Mouse (Mus musculus) neutrophil, adult 65 days (primary cell): Measurements from ENCODE around the gene Rgp1. TPM values are rescaled to one million over a fixed set of nuclear protein-coding genes. Genes with fewer than 3 reads are reported as not detected.

Experiments used
- total RNA-seq: library from RNA; stranded (reverse); gene quantifications from 2 replicates; pipeline ENCODE4 v1.2.4, GENCODE M21; 2023

The Rgp1 gene
- total RNA-seq = 45.8 TPM in 2 replicates

GRCm38 (mm10) chr4:43578376-43579204, at the start of gene Rgp1, which contains the start of gene Gba2:
TSS of gene Rgp1 (plus strand) at chr4:43578715.
TSS of gene Gba2 (minus strand) at chr4:43578873.

GRCm38 (mm10) chr4:43561997-43562768, 16.3 kb upstream of the Rgp1 start, which contains the start of the genes Creb3 and Tln1:
TSS of gene Creb3 (plus strand) at chr4:43562332.
TSS of gene Tln1 (minus strand) at chr4:43562691.

GRCm38 (mm10) chr4:43584444-43585416, 6.2 kb downstream of the Rgp1 start, which contains the start of gene Msmp:
TSS of gene Msmp (minus strand) at chr4:43584494.

GRCm38 (mm10) chr4:43631046-43631955, 52.8 kb downstream of the Rgp1 start, which contains the start of gene Npr2:
TSS of gene Npr2 (plus strand) at chr4:43631935.

Other genes starting within 250 kb of the Rgp1 start
- 2.4 and 2.9 TPM in 2 replicates for gene Rusc2, start 196.7 kb upstream of the Rgp1 start, total RNA-seq
- gene Fam166b, start 149.6 kb upstream of the Rgp1 start, total RNA-seq = not detected in 2 replicates
- gene Tesk1, start 136.8 kb upstream of the Rgp1 start, total RNA-seq = 3.5 and 7.4 TPM in 2 replicates
- 6.4 and 8.5 TPM in 2 replicates for gene Cd72, start 124.1 kb upstream of the Rgp1 start, total RNA-seq
- 1.00 TPM in 1 of 2 replicates, not detected in the other for gene Sit1, start 95.0 kb upstream of the Rgp1 start, total RNA-seq
- gene Ccdc107, start 85.8 kb upstream of the Rgp1 start, total RNA-seq = 4.4 and 5.0 TPM in 2 replicates
- 23.8 and 36.8 TPM in 2 replicates for gene Arhgef39, start 79.0 kb upstream of the Rgp1 start, total RNA-seq
- 0.32 and 0.63 TPM in 2 replicates for gene Car9, start 71.7 kb upstream of the Rgp1 start, total RNA-seq
- not detected in 2 replicates for gene Tpm2, start 55.0 kb upstream of the Rgp1 start, total RNA-seq
- 81.5 and 97.2 TPM in 2 replicates for gene Creb3, start 16.4 kb upstream of the Rgp1 start, total RNA-seq
- 554 and 575 TPM in 2 replicates for gene Tln1, start 16.0 kb upstream of the Rgp1 start, total RNA-seq
- 23.1 and 37.6 TPM in 2 replicates for gene Gba2, start 158 bp downstream of the Rgp1 start, total RNA-seq
- not detected in 2 replicates for gene Msmp, start 5.8 kb downstream of the Rgp1 start, total RNA-seq
- 0.28 and 0.32 TPM in 2 replicates for gene Npr2, start 53.2 kb downstream of the Rgp1 start, total RNA-seq
- gene Spag8, start 74.9 kb downstream of the Rgp1 start, total RNA-seq = not detected in 2 replicates
- gene Hint2, start 77.8 kb downstream of the Rgp1 start, total RNA-seq = 4.9 and 7.9 TPM in 2 replicates
- 0.28 and 0.93 TPM in 2 replicates for gene Tmem8b, start 90.3 kb downstream of the Rgp1 start, total RNA-seq
- not detected in 2 replicates for gene Fam221b, start 90.4 kb downstream of the Rgp1 start, total RNA-seq
- not detected in 2 replicates for gene Olfr70, start 122.1 kb downstream of the Rgp1 start, total RNA-seq
- gene Olfr71, start 131.5 kb downstream of the Rgp1 start, total RNA-seq = not detected in 2 replicates
- not detected in 2 replicates for gene Hrct1, start 148.5 kb downstream of the Rgp1 start, total RNA-seq
- gene Spaar, start 151.3 kb downstream of the Rgp1 start, total RNA-seq = not detected in 2 replicates
- not detected in 2 replicates for gene Olfr159, start 192.3 kb downstream of the Rgp1 start, total RNA-seq
- not detected in 2 replicates for gene Olfr156, start 245.2 kb downstream of the Rgp1 start, total RNA-seq